Mouse (Mus musculus) CH12.LX (cell line): Measurements from ENCODE around the gene Syn3.

Experiments used
- BHLHE40 ChIP-seq: IDR thresholded peaks from 2 replicates; pipeline ENCODE4 v1.6.1; 2011; ENCODE audit warnings: mild to moderate bottlenecking, low read depth, low read length, improper control_type of control experiment
- CHD1 ChIP-seq: IDR thresholded peaks from 2 replicates; pipeline ENCODE4 v1.6.1; 2012; ENCODE audit warnings: low read depth, low read length, improper control_type of control experiment, inconsistent platforms
- CHD2 ChIP-seq: IDR thresholded peaks from 2 replicates; pipeline ENCODE4 v1.6.1; 2011; ENCODE audit warnings: low read length, improper control_type of control experiment
- CTCF ChIP-seq, 2 experiments: IDR thresholded peaks in 1 of 2; conservative IDR thresholded peaks in 1 of 2; 2 replicates each; pipeline ENCODE4 v1.5.1; 2011 to 2012; ENCODE audit warnings: low read depth in 2 of 2, low read length in 2 of 2, improper control_type of control experiment in 1 of 2, inconsistent platforms in 1 of 2, mild to moderate bottlenecking in 1 of 2, moderate library complexity in 1 of 2
- E2F4 ChIP-seq: IDR thresholded peaks from 2 replicates; pipeline ENCODE4 v1.6.1; 2011; ENCODE audit warnings: low read depth, low read length, improper control_type of control experiment; ENCODE audit not compliant: insufficient replicate concordance
- EP300 ChIP-seq: IDR thresholded peaks from 2 replicates; pipeline ENCODE4 v1.6.1; 2011; ENCODE audit warnings: low read length, improper control_type of control experiment
- MYC ChIP-seq: IDR thresholded peaks from 2 replicates; pipeline ENCODE4 v1.6.1; 2011; ENCODE audit warnings: low read depth, mild to moderate bottlenecking, improper control_type of control experiment, low read length
- NRF1 ChIP-seq: IDR thresholded peaks from 2 replicates; pipeline ENCODE4 v1.6.1; 2014; ENCODE audit warnings: low read depth, mild to moderate bottlenecking, inconsistent platforms, low read length, improper control_type of control experiment, moderate library complexity
- TCF12 ChIP-seq: IDR thresholded peaks from 2 replicates; pipeline ENCODE4 v1.6.1; 2014; ENCODE audit warnings: low read depth, mild to moderate bottlenecking, inconsistent platforms, low read length, improper control_type of control experiment
- UBTF ChIP-seq: IDR thresholded peaks from 2 replicates; pipeline ENCODE4 v1.6.1; 2012; ENCODE audit warnings: low read depth, mild to moderate bottlenecking, inconsistent platforms, low read length, improper control_type of control experiment, moderate library complexity
- USF1 ChIP-seq: IDR thresholded peaks from 2 replicates; pipeline ENCODE4 v1.6.1; 2014; ENCODE audit warnings: low read depth, mild to moderate bottlenecking, inconsistent platforms, low read length, improper control_type of control experiment

DNA sequence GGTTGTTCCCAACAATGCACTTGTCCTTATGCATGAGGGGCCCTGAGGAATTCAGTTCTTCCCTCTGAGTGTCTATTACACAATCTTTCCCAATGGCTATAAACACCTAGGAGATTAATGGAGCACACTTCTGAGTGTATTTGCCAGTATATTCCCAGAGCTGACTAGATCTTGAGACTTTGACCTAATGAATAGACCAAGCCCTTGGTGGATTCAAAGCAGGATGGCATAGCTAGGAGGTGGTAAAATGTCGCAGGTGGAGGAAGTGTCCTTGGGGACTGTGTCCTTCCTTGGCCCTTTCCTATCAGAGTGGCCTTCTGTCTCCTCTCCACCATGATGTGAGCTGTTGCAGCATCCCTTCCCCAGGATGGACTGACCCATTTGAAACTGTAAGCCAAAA lies 362.4 kb downstream of the Syn3 start:
- TF ChIP-seq CTCF (conservative IDR thresholded peaks at IDR 0.05 in 1 of 2, IDR thresholded peaks at IDR 0.05 in 1 of 2; ENCODE audit: low read depth in 2 of 2, low read length in 2 of 2) (no peak), CHD2 (no peak), CHD1 (no peak), TCF12 (no peak), UBTF (no peak), BHLHE40 (no peak), USF1 (no peak), EP300 (no peak), MYC (no peak), E2F4 (no peak), NRF1 (no peak)
